Mouse (Mus musculus) forebrain, postnatal 0 days (tissue): ENCODE measurements around the gene Corin. TPM values are rescaled to one million over a fixed set of nuclear protein-coding genes. Genes with fewer than 3 reads are reported as not detected.

Experiments
- ATAC-seq: fragments of 200-750 bp; cut with Nextera tagmentation; 2 replicates; pipeline ENCODE4 v1.8.0; 2017; ENCODE audit warnings: mild to moderate bottlenecking, moderate library complexity
- DNase-seq: peaks from one replicate; pipeline ENCODE4 v3.0.0-alpha.2; 2015
- H3K27ac ChIP-seq: fragments of 300-500 bp; sonication (generic); 2 replicates; pipeline ENCODE4 v1.5.1; 2014; ENCODE audit warnings: low read depth, mild to moderate bottlenecking, antibody characterized with exemption, low read length, moderate library complexity, mixed read lengths
- H3K27me3 ChIP-seq: fragments of 300-500 bp; sonication (generic); 2 replicates; pipeline ENCODE4 v1.6.1; 2014; ENCODE audit warnings: mild to moderate bottlenecking, low read length, mixed read lengths; ENCODE audit not compliant: insufficient read depth
- H3K36me3 ChIP-seq: fragments of 300-500 bp; sonication (generic); 2 replicates; pipeline ENCODE4 v1.6.1; 2014; ENCODE audit warnings: mild to moderate bottlenecking, moderate library complexity; ENCODE audit not compliant: insufficient read depth
- H3K4me1 ChIP-seq: fragments of 300-500 bp; sonication (generic); 2 replicates; pipeline ENCODE4 v1.6.1; 2014; ENCODE audit warnings: antibody characterized with exemption; ENCODE audit not compliant: insufficient read depth
- H3K4me2 ChIP-seq: fragments of 300-500 bp; sonication (generic); 2 replicates; pipeline ENCODE4 v1.6.1; 2014; ENCODE audit warnings: low read depth, mild to moderate bottlenecking, moderate library complexity
- H3K4me3 ChIP-seq: fragments of 300-500 bp; sonication (generic); 2 replicates; pipeline ENCODE4 v1.5.1; 2014; ENCODE audit warnings: low read depth, low read length, mixed read lengths
- H3K9ac ChIP-seq: fragments of 300-500 bp; sonication (generic); 2 replicates; pipeline ENCODE4 v1.6.1; 2014; ENCODE audit warnings: mild to moderate bottlenecking
- H3K9me3 ChIP-seq: fragments of 300-500 bp; sonication (generic); 2 replicates; pipeline ENCODE4 v1.6.1; 2016; ENCODE audit warnings: low read length
- CTCF ChIP-seq: sonication (generic); IDR thresholded peaks from 2 replicates; pipeline ENCODE4 v1.5.1; 2016; ENCODE audit warnings: antibody characterized with exemption, control low read depth, low read depth
- WGBS: fragments of 180-500 bp; shearing (Covaris S2); extraction: QIAGEN DNeasy Blood & Tissue Kit; methylation state at CpG from one replicate; pipeline ENCODE4 v1.1.7; 2014; 5-methylcytosine and 5-hydroxymethylcytosine counted together
- polyA plus RNA-seq: library from polyadenylated mRNA; unstranded; fragments of >200 nt; fragmentation: Nextera tagmentation; extraction: Ambion mirVana; gene quantifications from 2 replicates; pipeline ENCODE4 v1.2.1, GENCODE M21; 2015
- total RNA-seq: library from RNA; depleted of rRNA; stranded (reverse); fragments of >200 nt; gene quantifications from 2 replicates; pipeline ENCODE4 v1.2.3, GENCODE M21; 2014

Corin gene
- total and polyA plus RNA-seq, 2 experiments from 2014 or later: 0.06 to 0.29 TPM

DNA sequence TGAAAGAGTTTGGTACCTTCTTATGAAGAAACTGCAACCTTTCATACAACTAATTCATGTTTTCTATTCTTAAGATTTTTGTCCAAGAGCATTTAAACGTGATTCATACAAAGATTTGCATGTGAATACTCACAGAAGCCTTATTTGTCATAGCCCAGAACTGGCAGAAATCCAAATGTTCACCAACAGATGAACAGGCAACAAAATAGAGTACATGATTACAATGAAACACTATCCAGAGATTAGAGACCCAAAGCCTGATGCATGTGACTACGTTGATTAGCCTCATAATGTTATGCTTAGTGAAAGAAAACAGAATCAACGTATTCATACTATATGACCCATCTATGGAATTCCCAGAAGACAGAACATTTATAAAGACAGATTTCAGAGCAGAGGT lies 140.4 kb downstream of the Corin start:
- no peaks in the 10 kb centered on the region for H3K27me3 ChIP-seq
- H3K4me2 ChIP-seq: no peak overlapping the region
- 22% methylated on average over 3 of the region's 3 CpGs for WGBS
- no peak overlapping the region for H3K9ac ChIP-seq
- H3K9me3 ChIP-seq: no peaks in the 10 kb centered on the region
- no peak overlapping the region for H3K27ac ChIP-seq
- DNase-seq (no peak), ATAC-seq (no peak)
- H3K4me1 ChIP-seq: no peaks in the 10 kb centered on the region
- TF ChIP-seq CTCF: no peak
- no peak overlapping the region for H3K4me3 ChIP-seq
- H3K36me3 ChIP-seq: no peaks in the 10 kb centered on the region

DNA sequence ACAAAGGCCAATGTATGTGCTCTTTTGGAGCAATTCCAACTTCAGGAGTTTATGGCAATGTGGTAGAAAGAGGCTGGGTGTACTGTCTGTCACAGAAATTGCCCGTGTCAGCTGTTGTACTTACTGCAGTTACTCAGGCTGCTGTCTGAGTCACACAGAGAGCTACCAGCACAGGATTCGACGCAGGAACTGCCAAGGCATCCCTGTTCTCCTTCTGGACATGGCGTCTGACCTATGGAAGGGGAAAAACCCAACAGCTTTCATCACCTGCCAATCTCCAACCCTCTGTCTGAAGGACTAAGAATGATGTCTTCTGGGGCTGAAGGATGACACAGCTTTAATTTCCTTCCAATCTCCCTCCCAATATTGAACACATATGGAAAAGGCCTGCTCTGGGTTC lies 150.5 kb downstream of the Corin start:
- no peaks in the 10 kb centered on the region for H3K27me3 ChIP-seq
- TF ChIP-seq CTCF: no peak
- no peak overlapping the region for H3K4me2 ChIP-seq
- no peak for ATAC-seq
- no peak overlapping the region for H3K9ac ChIP-seq
- no peaks in the 10 kb centered on the region for H3K36me3 ChIP-seq
- no peaks in the 10 kb centered on the region for H3K4me1 ChIP-seq
- 67% methylated on average over 4 of the region's 4 CpGs for WGBS
- no peaks in the 10 kb centered on the region for H3K9me3 ChIP-seq
- H3K4me3 ChIP-seq: no peak overlapping the region
- no peak overlapping the region for H3K27ac ChIP-seq
- DNase-seq: no peak

DNA sequence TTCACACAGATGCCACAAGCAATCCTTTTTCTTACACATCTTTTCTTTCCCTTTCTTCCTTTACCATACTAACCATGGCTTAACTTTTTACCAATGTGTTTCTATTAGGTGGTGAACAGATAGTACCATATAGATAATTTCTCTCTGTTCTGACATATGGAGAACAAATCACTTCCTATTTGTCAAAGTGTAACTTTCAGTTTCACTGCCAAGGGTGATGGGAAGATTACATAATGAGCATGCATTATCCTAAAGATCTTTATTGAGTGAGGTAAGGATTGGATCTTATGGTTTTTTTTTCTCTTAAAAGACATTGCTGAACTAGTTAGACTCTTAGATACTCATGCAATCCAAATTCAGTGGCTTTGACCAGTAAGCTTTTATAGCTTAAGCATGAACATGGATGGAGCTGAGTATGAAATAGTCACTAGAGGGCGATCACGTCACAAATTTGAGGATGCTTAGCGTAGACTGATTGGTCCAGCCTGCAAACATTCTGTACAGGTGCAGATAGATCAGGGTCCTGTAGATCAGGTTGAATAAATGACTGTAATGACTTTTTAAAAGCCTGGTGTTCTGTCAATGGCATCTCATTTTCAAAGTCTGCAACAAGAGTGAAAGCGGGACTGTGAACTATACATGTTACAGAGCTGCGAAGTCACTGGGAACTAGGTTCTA lies 154.1 kb downstream of the Corin start:
- no peaks in the 10 kb centered on the region for H3K4me1 ChIP-seq
- peak; percentile 86 for TF ChIP-seq CTCF
- H3K9ac ChIP-seq: no peak overlapping the region
- DNase-seq: peak; percentile 86
- H3K27ac ChIP-seq: no peak overlapping the region
- no peaks in the 10 kb centered on the region for H3K36me3 ChIP-seq
- H3K4me3 ChIP-seq: no peak overlapping the region
- peak; percentile 95 for ATAC-seq
- H3K9me3 ChIP-seq: no peaks in the 10 kb centered on the region
- no peaks in the 10 kb centered on the region for H3K27me3 ChIP-seq
- WGBS: 33% methylated on average over 5 of the region's 5 CpGs
- no peak overlapping the region for H3K4me2 ChIP-seq

DNA sequence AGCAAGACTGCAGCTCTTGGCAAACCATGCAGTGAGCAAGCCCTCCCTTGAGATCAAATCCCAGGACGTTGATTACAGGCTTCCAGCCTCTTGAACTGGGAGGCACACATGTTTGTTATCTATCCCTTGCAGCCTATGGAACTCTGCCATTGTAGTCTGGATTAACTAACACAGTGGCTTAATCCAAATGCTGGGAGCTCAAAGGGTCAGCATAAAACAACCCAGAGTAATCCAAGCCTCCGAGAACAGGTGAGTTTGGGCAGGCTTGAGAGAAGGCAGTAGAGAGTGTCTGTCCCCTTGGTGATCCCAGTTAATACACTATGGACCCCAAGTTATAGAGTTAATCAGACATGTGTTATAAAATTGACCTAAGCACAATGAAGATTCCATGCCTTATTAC lies 155.7 kb downstream of the Corin start:
- Histone ChIP-seq H3K9ac (no peak overlapping the region), H3K9me3 (no peaks in the 10 kb centered on the region), H3K4me1 (no peaks in the 10 kb centered on the region), H3K4me2 (no peak overlapping the region), H3K36me3 (no peaks in the 10 kb centered on the region), H3K27ac (no peak overlapping the region), H3K4me3 (no peak overlapping the region), H3K27me3 (no peaks in the 10 kb centered on the region)
- no peak for TF ChIP-seq CTCF
- ATAC-seq: no peak
- WGBS: 43% methylated on average over 2 of the region's 2 CpGs
- no peak for DNase-seq

DNA sequence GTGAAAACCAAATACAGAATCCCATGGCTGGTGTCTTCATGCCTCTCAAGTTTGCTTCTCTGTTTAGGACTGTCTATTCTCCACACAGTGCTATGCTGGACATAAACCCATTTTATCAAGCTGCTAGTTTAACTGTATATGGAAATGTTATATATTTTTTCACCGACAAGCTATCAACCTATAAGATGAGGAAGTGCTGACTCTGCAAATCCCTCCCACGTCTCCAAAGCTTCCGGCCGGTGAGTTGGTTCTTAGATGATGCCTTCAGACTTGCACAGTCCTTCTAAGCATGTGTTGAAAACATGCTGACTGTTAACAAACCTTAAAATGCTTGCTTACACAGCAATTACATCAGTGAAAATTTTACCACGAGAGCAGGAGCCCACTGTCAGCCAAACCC lies 168.4 kb downstream of the Corin start:
- Histone ChIP-seq H3K36me3 (no peaks in the 10 kb centered on the region), H3K9me3 (no peaks in the 10 kb centered on the region), H3K4me3 (no peak overlapping the region), H3K4me1 (no peaks in the 10 kb centered on the region), H3K27me3 (no peaks in the 10 kb centered on the region), H3K27ac (no peak overlapping the region), H3K9ac (no peak overlapping the region), H3K4me2 (no peak overlapping the region)
- TF ChIP-seq CTCF: no peak
- DNase-seq (no peak), ATAC-seq (no peak)
- 83% methylated on average over 5 of the region's 5 CpGs for WGBS

DNA sequence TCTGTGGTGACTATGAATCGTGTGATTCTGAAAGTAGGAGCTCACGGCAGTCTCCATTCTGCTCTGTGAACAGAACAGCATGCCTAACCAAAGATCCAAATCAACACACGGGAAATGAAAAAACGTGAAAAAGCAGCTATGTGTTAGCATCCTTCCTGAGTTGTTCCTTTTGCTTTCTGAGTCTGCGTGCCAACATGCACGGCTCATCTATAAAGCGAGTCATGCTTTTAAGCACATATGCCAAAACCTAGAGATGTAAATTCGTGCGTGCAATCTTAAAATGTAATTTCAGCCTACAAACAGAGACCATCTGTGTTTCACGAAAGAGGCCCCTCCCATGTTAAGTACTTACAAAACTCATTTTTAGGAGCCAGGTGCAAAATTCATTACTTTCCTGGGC lies 171.4 kb downstream of the Corin start:
- WGBS: 63% methylated on average over 10 of the region's 10 CpGs
- Histone ChIP-seq H3K4me1 (no peaks in the 10 kb centered on the region), H3K9ac (no peak overlapping the region), H3K27ac (no peak overlapping the region), H3K36me3 (no peaks in the 10 kb centered on the region), H3K27me3 (no peaks in the 10 kb centered on the region), H3K4me2 (no peak overlapping the region), H3K4me3 (no peak overlapping the region), H3K9me3 (no peaks in the 10 kb centered on the region)
- no peak for TF ChIP-seq CTCF
- DNase-seq: peak; percentile 67
- ATAC-seq: peak; percentile 78

DNA sequence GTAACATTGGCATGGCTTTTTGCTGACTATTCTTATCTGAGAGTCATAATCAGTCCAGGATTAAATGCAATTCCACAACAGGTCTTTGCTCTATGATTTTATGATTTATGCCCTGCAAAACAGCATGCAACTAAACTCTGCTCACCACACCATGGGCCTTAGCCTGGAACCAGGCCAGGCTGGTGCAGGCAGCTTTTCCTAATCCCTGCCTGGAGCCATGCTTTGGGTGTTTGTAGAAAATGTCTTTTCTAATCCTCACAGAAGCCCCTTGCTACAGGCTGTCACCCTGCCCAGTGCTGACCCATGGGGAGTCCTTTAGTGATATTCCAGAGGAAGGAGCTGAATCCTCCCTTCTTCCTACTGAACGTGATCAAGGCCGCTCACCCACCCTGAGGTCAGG lies 173.1 kb downstream of the Corin start:
- no peak for ATAC-seq
- 73% methylated on average over 2 of the region's 2 CpGs for WGBS

More for the DNA sequence above, 173.1 kb downstream of the Corin start:
- no peak overlapping the region for H3K4me3 ChIP-seq
- no peaks in the 10 kb centered on the region for H3K27me3 ChIP-seq
- H3K27ac ChIP-seq: no peak overlapping the region
- no peak overlapping the region for H3K4me2 ChIP-seq
- H3K36me3 ChIP-seq: no peaks in the 10 kb centered on the region
- H3K9ac ChIP-seq: no peak overlapping the region
- H3K9me3 ChIP-seq: no peaks in the 10 kb centered on the region
- no peak for TF ChIP-seq CTCF
- DNase-seq: no peak
- H3K4me1 ChIP-seq: no peaks in the 10 kb centered on the region
